Mouse (Mus musculus) c-Kit-positive CD71-negative TER-119-negative erythroid progenitor cells, embryonic 14.5 days (primary cell): ENCODE measurements around the gene Cyp2t4.
A peak's percentile ranks its signal among the peaks of the same experiment; 100 is the strongest.

Source experiments
- DNase-seq: peaks from one replicate; pipeline ENCODE4 v3.0.0-alpha.2; 2013; ENCODE audit warnings: low read depth

Gene Cyp2t4

DNA sequence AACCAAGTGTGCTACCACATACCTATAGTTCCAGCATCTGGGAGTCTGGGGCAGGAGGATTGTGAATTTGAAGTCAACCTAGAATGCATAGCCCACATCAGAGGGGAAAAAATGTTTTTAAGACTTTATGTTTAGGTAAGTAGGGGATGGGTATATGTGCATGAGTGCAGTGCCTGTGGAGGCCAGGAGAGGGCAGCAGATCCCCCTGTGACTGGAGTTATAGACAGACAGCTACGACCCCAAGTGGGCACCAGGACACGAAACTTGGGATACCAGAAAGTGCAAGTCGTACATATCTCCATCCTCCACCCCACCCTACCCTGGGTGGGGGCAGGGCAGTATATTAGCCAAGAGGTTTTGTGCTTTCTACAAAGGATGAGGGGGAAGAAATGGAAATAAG is 31.4 kb downstream of the Cyp2t4 start:
- DNase-seq = peak; percentile 46

- no peak for DNase-seq
These were observed 32.5 kb downstream of the Cyp2t4 start for GRCm38 (mm10) chr7:27185986-27186385.

DNA sequence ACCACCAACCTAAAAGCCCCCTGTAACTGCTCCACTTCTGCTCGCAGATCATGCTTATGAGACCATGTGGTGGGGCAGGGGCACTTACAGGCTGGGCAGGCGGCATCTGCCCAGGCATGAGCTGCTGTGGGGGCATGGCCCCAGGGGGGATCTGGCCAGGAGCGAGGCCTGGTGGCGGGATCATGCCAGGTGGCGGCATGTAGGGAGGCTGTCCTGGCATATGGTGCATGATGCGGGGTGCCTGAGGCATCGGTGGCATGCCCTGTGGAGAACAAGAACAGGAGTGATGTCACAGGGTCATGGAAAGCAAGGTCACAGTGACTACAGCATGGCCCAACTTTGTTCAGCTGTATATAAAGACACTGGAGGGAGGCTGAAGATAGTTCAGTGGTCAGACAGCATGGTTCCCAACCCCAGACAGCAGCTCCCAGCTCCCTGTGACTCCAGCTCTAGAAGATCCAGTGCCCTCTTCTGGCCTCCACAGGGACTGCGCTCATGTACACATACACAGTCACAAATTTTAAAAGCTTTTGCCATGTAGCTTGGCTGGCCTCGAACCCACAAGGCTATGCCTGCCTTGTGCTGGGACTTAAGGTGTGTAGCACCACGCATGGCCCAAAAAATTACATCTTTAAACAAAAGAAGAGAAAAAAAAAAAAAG is 35.9 kb downstream of the Cyp2t4 start:
- DNase-seq = no peak

- no peak for DNase-seq
These were observed 38.9 kb downstream of the Cyp2t4 start for GRCm38 (mm10) chr7:27192434-27192833.

DNA sequence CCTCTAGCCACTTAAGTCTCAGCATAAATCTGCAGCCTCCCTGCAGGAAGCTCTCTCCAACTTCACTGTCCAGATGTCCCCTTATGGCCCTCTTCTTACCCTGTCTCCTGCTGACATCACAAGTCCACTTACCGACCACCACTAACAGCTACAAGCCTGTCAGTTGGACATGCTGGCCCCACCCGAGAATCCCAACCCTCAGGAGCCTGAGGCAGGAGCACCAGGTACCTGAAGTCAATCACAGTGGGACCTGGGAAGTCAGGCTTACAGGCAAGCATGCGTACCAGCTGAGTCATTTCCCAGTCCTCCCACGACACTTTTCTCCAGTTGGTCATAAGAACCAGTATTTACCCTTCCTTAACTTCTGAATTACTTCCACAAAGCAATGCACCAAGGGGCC is 40.2 kb downstream of the Cyp2t4 start:
- no peak for DNase-seq

DNA sequence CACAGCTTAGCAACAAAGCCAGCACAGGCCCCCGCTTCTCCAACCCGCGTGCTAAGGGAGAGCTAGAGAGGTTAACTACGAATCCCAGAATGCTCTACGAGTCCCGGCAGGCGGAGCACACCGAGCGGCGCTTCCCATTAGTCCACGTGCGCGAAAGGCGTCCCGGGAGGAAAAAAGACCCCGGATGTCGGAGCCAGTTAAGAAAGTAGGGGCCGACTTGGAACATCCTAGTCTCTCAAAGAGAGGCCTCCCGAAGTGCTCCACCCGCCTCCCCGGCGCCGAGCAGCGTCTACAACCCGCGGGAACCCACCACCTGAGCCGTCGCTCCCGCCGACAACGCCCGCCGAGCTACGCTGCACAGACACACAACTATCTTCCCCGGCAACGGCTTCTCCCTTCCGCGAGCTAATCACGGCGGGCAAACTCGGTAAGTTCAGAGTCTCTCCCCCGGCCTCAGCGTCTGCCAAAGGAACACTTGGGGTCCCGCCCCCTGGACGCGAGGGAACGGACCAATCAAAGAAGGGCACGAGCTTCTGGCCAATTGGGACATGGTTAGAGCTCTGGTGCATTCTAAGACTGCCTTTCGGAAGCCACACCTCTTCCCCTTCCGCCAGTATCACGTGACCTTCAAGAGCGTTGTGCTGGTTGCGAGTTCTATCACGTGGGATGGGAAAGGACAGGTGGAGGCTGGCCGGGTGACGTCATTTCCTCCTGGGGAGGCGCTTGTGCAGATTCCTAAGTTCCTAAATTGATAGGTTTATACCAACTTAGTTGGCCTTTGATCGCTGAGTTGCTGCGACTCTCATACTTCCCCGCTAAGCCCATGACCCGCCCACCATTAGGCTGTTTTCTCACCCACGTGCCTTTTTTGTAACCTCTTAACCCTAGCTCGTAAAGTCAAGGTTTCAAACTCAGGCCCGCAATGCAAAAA is 42.4 kb downstream of the Cyp2t4 start, which contains the start of the genes BC024978 and Snrpa:
BC024978 (plus strand) TSS at position 101 of the 931 bp plus-strand sequence.
Snrpa (minus strand) TSS at position 591 of the 931 bp plus-strand sequence.
- DNase-seq = peak; percentile 97

GRCm38 (mm10) chr7:27197136-27197535 is 43.6 kb downstream of the Cyp2t4 start:
- DNase-seq = no peak

DNA sequence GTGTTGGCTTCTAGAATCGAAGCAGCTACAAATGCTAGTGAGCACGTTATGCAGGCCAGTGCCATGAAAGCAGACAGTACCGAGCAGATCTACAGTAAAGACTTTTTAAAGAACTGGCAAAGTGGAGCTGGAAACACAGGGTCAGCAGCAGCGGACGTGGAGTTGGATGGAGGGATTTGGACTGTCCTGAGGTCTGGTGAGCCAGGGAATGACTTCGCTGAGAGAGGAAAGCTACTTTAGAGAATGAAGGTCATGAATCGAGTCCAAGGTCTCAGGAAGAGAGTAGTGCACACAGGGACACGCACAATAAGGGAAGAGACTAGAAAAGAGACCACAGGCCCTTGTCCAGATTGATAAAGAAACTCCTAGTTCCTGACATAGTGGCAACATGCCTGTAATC is 44.1 kb downstream of the Cyp2t4 start:
- DNase-seq = no peak

- no peak for DNase-seq
These were observed 44.8 kb downstream of the Cyp2t4 start for GRCm38 (mm10) chr7:27198355-27198754.

DNA sequence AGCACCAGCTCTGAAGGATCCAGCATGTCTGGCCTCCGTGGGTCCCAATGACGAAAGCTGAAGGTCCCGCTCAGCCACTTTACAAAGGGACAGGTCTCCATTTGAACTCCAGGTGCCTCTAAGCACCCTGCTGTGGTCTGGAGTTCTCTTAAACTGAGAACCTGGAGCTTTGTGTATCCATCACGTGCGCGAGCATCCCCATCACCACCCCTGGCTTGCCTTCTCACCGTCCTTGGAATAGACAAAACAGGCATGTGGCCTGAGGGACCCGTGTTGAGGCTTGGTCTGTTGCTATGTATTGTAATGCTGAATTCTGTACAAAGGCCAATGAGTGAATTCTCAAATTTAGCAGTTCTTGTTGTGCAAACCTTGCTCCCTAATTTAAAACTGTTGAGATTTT is 45.3 kb downstream of the Cyp2t4 start:
- no peak for DNase-seq

GRCm38 (mm10) chr7:27203730-27204449 is 50.4 kb downstream of the Cyp2t4 start:
- DNase-seq = no peak
